In genomic region chr10:45469027-45469996, GRCm38 (mm10) we compare ENCODE assay signal across 8 mouse cellular contexts. TPM values are rescaled to one million over a fixed set of nuclear protein-coding genes. Genes with fewer than 3 reads are reported as not detected.
DNase-seq lines count a peak whose midpoint lies in the region; ATAC-seq and TF ChIP-seq lines count a peak whose summit lies in the region.

No protein-coding gene starts in this region.

- 4% methylated on average over 21 of the region's 21 CpGs for WGBS in hindbrain, embryonic 11.5 days
- WGBS in midbrain, embryonic 12.5 days = under 1% methylated on average over 21 of the region's 21 CpGs

- intact Hi-C loops in left cerebral cortex, postnatal 4 days (cut with DNase I) = no loop called here

- peak; percentile 21 for DNase-seq in c-Kit-positive CD71-positive TER-119-positive erythroid progenitor cells, embryonic 14.5 days (ENCODE audit: low spot score)
- DNase-seq in hindbrain, embryonic 11.5 days (ENCODE audit: low spot score) = peak; percentile 72
- DNase-seq in gastrocnemius, postnatal 4 days (ENCODE audit: low spot score in 2 of 2) = no peak
- no peak for DNase-seq in adrenal gland, postnatal 4 days (ENCODE audit: low spot score in 2 of 2)
- DNase-seq in left cerebral cortex, postnatal 4 days = no peak
- DNase-seq in thymus, postnatal 10 days (ENCODE audit: low spot score in 2 of 2) = no peak

- peak; percentile 57 for ATAC-seq in hindbrain, embryonic 11.5 days (ENCODE audit: low FRiP score)
- peak; percentile 68 for ATAC-seq in midbrain, embryonic 12.5 days (ENCODE audit: low FRiP score, low read depth)

- H3K36me3 ChIP-seq in ES-Bruce4 (ENCODE audit: control insufficient read depth, insufficient read depth, low read length, poor library complexity, severe bottlenecking) = no peaks in the 10 kb centered on the region
- no peaks in the 10 kb centered on the region for H3K36me3 ChIP-seq in hindbrain, embryonic 11.5 days (ENCODE audit: control insufficient read depth, insufficient read depth, low read length)
- H3K36me3 ChIP-seq in midbrain, embryonic 12.5 days = no peaks in the 10 kb centered on the region

- H3K4me2 ChIP-seq in hindbrain, embryonic 11.5 days (replicated peaks; ENCODE audit: low read depth, low read length) = peak overlapping the region; percentile 52
- H3K4me2 ChIP-seq in midbrain, embryonic 12.5 days (replicated peaks) = peak overlapping the region; percentile 68

- H3K4me1 ChIP-seq in ES-Bruce4 (ENCODE audit: control insufficient read depth, insufficient read depth, low read length) = no peaks in the 10 kb centered on the region
- peaks cover 4% of the 10 kb centered on the region; the same call in 1 of the 2 replicates for H3K4me1 ChIP-seq in hindbrain, embryonic 11.5 days (replicated peaks; ENCODE audit: control insufficient read depth, insufficient read depth, low read length)
- peaks cover 27% of the 10 kb centered on the region for H3K4me1 ChIP-seq in midbrain, embryonic 12.5 days

- no peak for TF ChIP-seq POLR2A in ES-Bruce4 (IDR thresholded peaks at IDR 0.05; ENCODE audit: insufficient read depth, low read length)

- no peak for TF ChIP-seq CTCF in ES-Bruce4 (IDR thresholded peaks at IDR 0.05; ENCODE audit: low read depth, low read length)

- no peaks in the 10 kb centered on the region for H3K9me3 ChIP-seq in ES-Bruce4 (replicated peaks; ENCODE audit: control insufficient read depth, insufficient read depth, low read length, poor library complexity, severe bottlenecking)
- H3K9me3 ChIP-seq in hindbrain, embryonic 11.5 days (ENCODE audit: control insufficient read depth, low read length) = no peaks in the 10 kb centered on the region
- H3K9me3 ChIP-seq in midbrain, embryonic 12.5 days = no peaks in the 10 kb centered on the region

- H3K4me3 ChIP-seq in ES-Bruce4 (ENCODE audit: low read depth, low read length) = peak overlapping the region; percentile 71
- H3K4me3 ChIP-seq in hindbrain, embryonic 11.5 days (ENCODE audit: low read depth, low read length) = peak overlapping the region; percentile 60
- peak overlapping the region; percentile 53 for H3K4me3 ChIP-seq in midbrain, embryonic 12.5 days

- H3K27ac ChIP-seq in ES-Bruce4 (ENCODE audit: insufficient read depth, low read length) = peak overlapping the region; percentile 76
- H3K27ac ChIP-seq in hindbrain, embryonic 11.5 days (ENCODE audit: low read depth, low read length) = peak overlapping the region; percentile 47; the same call in 1 of the 2 replicates
- peak overlapping the region; percentile 56 for H3K27ac ChIP-seq in midbrain, embryonic 12.5 days (replicated peaks)

- peak overlapping the region; percentile 86 for H3K9ac ChIP-seq in ES-Bruce4 (ENCODE audit: low read depth, poor library complexity, severe bottlenecking)
- peak overlapping the region; percentile 77 for H3K9ac ChIP-seq in hindbrain, embryonic 11.5 days (ENCODE audit: low read depth, low read length)
- H3K9ac ChIP-seq in midbrain, embryonic 12.5 days (replicated peaks) = peak overlapping the region; percentile 53

- H3K27me3 ChIP-seq in ES-Bruce4 (ENCODE audit: control insufficient read depth, insufficient read depth, low read length, poor library complexity, severe bottlenecking) = no peaks in the 10 kb centered on the region
- no peaks in the 10 kb centered on the region for H3K27me3 ChIP-seq in hindbrain, embryonic 11.5 days (ENCODE audit: control insufficient read depth, insufficient read depth, low read length)
- peaks cover 4% of the 10 kb centered on the region for H3K27me3 ChIP-seq in midbrain, embryonic 12.5 days

- TF ChIP-seq EP300 in ES-Bruce4 (IDR thresholded peaks at IDR 0.05; ENCODE audit: insufficient read depth, low read depth, low read length) = no peak

RNA-seq across cellular contexts. Expression of gene Lin28b, which starts 16.9 kb away (rescaled TPM):
- 24.1 and 26.8 TPM in 2 replicates for polyA plus RNA-seq in ES-Bruce4 (2011; ENCODE audit: insufficient read depth, insufficient read length, low read depth, missing spikeins)
- polyA plus RNA-seq in hindbrain, embryonic 11.5 days (2014; fragmentation: Nextera tagmentation; extraction: Ambion mirVana) = 14.8 and 17.1 TPM in 2 replicates
- 15.6 and 20.6 TPM in 2 replicates for polyA plus RNA-seq in midbrain, embryonic 12.5 days (2016; fragmentation: Nextera tagmentation; extraction: Ambion mirVana)
- not detected for total RNA-seq in gastrocnemius, postnatal 4 days (2021)
- total RNA-seq in adrenal gland, postnatal 4 days (2021) = under 1 TPM; 0.42 to 0.73 TPM
- 1 to 10 TPM; 4.5 to 5.9 TPM for total RNA-seq in left cerebral cortex, postnatal 4 days (2021)

Comparison
In these comparisons a context has a peak if more than half of its experiments do, and no peak if none do; other contexts are left out.
1. DNase-seq: peak in c-Kit-positive CD71-positive TER-119-positive erythroid progenitor cells, embryonic 14.5 days (single experiment) and hindbrain, embryonic 11.5 days (single experiment); none in gastrocnemius, postnatal 4 days (0 of 2), adrenal gland, postnatal 4 days (0 of 2), left cerebral cortex, postnatal 4 days (single experiment) and thymus, postnatal 10 days (0 of 2).
2. Peak in every context shown above with its lines, with median percentiles within 50 percentile points of each other: H3K27ac ChIP-seq, H3K4me3 ChIP-seq and H3K9ac ChIP-seq.